Mouse (Mus musculus): Measurements from ENCODE around the gene Sptbn1.

Sptbn1 gene

DNA sequence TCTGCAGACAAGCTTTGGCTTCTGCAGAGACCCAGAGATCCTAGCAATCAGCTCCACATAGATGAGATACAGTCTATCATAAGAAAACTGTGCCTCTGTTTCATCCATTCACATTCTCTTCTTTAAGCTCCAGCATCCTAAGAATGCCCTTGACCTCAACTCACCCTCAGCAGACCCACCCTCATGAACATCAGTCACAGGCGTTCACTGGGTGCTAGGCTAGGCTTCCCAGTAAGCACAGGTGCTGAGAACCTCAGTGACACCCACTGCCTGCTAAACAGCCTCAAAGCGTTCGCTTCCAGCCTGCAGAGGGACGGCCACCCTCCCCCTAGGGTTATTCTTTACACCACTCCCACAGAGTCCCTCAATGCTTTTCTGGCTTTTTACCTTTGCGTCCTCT is 119.1 kb downstream of the Sptbn1 start:
- in situ Hi-C loops (cut with MboI; ENCODE audit: unreplicated experiment in 2 of 2), result no loop called here

GRCm38 (mm10) chr11:30148378-30148777 is 119.6 kb downstream of the Sptbn1 start:
- in situ Hi-C loops (cut with MboI; ENCODE audit: unreplicated experiment in 2 of 2), result no loop called here

GRCm38 (mm10) chr11:30147882-30148281 is 120.1 kb downstream of the Sptbn1 start:
- in situ Hi-C loops (cut with MboI; ENCODE audit: unreplicated experiment in 2 of 2), result no loop called here

DNA sequence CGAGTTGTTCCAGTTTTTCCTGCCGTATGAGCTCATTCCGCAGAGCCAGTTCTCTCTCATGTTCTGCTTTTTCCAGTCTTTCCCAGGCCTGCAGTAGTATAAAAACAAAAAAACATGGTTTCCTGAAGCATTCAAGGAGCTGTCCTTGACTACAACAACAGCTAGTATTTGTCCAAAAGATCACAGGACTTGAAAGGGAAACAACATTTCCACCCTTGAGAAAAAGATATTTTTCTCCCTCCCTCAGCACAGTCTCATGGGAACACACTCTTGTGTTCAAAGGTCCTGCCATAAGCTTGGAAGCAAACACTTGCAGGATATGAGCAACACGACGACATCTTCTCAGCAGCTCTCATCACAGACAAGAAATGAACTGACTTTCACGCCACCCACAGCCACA is 124.9 kb downstream of the Sptbn1 start:
- in situ Hi-C loops (cut with MboI; ENCODE audit: unreplicated experiment in 2 of 2), result no loop called here

DNA sequence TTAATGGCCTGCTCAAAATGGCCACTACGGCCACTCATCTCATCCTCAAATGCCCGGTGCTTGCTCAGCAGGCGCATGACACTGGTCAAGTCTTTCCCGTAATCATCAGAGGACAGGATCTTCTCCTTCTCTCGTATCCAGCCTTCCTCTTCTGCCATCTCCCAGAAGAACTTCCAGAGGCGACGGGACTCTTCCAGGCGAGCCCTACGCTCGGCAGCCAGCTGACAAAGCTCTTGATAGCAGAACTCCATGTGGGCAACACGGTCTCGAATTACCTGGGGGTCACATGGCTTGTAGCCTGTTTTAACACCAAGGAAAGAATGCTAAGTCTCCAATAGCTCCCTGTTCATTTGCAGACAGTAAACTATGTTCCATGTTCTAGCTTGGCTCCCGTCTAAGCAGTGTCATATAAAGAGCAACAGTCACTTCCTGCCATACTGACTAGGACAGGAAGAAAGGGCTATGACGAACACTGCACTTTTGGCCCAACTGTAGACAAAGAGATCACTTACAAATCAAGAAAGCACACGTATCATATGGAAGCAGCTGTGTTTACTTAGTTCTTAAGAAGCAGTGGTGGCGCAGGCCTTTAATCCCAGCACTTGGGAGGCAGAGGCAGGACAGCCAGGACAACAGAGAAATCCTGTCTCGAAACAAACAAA is 128.7 kb downstream of the Sptbn1 start:
- in situ Hi-C loops (cut with MboI; ENCODE audit: unreplicated experiment in 2 of 2), result no loop called here

DNA sequence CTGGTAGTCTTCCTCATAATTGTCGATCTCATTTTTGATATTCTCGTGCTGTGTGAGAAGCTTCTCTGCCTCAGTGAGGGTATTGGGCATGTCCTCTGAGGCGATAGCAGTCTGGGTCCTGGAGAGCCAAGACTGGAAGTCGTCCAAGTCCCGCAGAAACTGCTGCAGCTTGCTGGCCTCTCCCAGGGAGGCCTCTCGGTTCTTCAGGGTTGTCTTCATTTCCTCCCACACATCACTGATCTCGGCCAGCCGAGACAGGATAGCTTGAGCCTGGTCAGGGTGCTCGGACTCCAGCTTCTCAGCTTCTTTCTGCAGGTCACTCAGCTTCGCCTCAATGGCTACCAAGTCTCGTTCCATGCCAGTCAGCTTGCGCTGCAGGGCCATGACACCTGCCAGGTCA is 130.9 kb downstream of the Sptbn1 start:
- in situ Hi-C loops (cut with MboI; ENCODE audit: unreplicated experiment in 2 of 2), result no loop called here

DNA sequence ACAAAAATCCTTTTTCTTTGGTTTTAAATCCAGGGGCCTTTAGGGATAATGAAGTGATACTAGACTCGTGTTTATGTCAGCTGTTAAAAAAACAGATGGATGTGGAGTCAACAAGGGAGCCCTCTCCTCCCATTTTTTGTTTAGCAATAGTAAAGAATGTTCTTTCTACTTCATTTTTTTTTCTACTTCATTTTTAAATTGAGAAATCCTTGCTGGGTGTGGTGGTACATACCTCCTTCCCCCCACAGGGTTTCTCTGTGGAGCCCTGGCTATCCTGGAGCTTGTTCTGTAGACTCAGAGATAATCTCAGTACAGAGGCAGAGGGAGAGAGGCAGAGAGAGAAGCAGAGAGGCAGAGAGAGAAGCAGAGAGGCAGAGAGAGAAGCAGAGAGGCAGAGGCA is 133.9 kb downstream of the Sptbn1 start:
- in situ Hi-C loops (cut with MboI; ENCODE audit: unreplicated experiment in 2 of 2), result no loop called here

DNA sequence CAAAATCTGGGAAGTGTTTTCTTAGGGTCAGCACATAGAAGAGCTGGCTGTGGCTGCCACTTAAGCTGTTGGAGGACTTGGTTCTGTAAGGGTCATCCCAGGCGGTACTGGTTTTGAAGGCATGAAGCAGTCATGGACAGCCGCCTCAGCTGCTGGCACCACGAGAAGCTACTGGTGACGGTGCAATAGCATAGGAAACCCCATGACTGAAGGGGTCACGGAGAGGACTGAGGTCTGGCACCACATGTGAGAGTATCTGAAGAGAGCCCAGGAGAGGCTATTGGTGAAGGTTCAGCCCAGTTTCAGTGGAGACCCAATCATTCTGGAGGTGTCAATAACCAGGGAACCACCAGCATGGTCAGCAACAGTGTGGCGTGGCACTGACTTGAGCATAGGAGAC is 135.4 kb downstream of the Sptbn1 start:
- in situ Hi-C loops (cut with MboI; ENCODE audit: unreplicated experiment in 2 of 2), result no loop called here

DNA sequence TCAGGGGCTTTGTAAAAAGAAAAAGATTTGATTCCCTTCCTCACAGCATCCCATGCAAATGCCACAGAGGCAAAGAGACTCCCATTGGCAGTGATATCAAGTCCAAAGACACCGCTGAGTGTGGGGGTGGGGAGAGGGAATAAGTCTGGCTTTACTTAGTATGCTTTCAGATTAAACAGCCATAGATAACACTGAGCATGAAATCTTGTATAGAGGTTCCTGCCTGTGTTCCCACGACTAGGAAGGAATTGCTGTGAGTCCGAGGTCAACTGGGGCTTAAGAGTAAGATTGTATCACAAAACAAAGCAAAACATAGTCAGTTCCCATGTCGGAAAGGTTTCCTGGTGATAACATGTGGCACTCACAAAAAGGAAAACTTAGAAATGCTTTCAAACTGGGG is 136.3 kb downstream of the Sptbn1 start:
- in situ Hi-C loops (cut with MboI; ENCODE audit: unreplicated experiment in 2 of 2), result no loop called here

DNA sequence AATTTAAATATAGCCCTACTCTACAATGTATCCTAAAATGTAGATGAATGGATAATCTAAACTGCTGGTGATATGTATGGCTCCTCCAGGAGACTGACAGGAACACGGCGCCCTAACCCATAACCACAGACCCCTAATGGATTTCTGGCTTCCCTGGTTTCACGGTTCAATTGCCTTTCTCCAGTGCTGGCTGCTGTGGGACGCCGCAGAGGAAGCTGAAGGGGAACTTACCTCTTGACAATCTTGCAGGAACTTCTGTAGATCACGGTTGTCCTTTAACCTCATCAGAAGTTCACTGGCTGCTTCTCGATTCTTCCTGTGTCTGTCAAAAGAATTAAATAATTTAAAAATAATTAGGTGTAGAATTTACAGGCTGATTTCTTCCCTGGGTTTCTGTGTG is 138.6 kb downstream of the Sptbn1 start:
- in situ Hi-C loops (cut with MboI; ENCODE audit: unreplicated experiment in 2 of 2), result no loop called here

- in situ Hi-C loops (cut with MboI; ENCODE audit: unreplicated experiment in 2 of 2), result no loop called here
Measured at GRCm38 (mm10) chr11:30126840-30127239, 141.1 kb downstream of the Sptbn1 start.

DNA sequence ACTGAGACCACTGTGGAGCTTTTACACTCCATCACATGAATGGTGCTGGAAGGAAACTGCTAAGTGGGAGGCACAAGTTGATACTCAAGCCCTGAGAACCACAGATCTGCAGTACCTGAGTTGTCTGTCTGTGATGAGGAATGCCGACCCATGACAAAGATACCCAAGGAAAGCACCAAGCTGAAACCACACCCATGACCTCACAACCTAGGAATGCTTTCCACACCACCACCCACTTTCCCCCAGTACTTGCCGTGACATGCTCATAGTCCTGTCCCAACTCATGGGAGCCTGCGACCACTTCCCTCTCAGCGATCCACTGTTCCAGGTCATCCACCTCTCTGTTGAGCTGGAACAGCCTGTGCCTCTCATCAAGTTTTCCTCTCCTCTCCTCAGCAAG is 149.9 kb downstream of the Sptbn1 start:
- in situ Hi-C loops (cut with MboI; ENCODE audit: unreplicated experiment in 2 of 2), result loop anchor here in 1 of 2 experiments (25.0 kb wide), 1 partner anchor 906 kb away; no protein-coding TSS in a partner anchor

- in situ Hi-C loops (cut with MboI; ENCODE audit: unreplicated experiment in 2 of 2), result loop anchor here in 1 of 2 experiments (25.0 kb wide), 1 partner anchor 901 kb away; no protein-coding TSS in a partner anchor
Measured at GRCm38 (mm10) chr11:30113631-30114030, 154.3 kb downstream of the Sptbn1 start.

DNA sequence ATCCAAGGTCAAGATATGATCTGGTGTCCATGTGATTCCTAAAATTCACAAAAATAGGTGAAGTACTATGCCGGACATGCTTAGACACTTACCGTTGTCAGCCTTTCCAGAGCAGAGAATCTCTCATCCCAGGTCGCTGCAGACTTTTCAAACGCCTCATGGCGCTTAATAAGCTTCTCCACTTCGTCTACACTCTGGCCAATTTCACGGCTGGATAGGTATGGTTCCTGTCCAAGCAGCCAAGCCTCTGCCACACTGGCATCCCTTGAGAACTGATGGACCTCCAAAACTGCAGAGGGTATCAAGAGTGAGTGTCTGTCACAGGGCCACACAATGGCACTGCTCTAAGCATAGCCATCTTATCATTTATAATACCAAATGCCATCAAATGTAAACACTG is 157.3 kb downstream of the Sptbn1 start:
- in situ Hi-C loops (cut with MboI; ENCODE audit: unreplicated experiment in 2 of 2), result loop anchor here in 1 of 2 experiments (25.0 kb wide), 1 partner anchor 898 kb away; no protein-coding TSS in a partner anchor

GRCm38 (mm10) chr11:30104177-30104576 is 163.8 kb downstream of the Sptbn1 start:
- in situ Hi-C loops (cut with MboI; ENCODE audit: unreplicated experiment in 2 of 2), result loop anchor here in 1 of 2 experiments (25.0 kb wide), 1 partner anchor 892 kb away; no protein-coding TSS in a partner anchor

- in situ Hi-C loops (cut with MboI; ENCODE audit: unreplicated experiment in 2 of 2), result loop anchor here in 1 of 2 experiments (25.0 kb wide), 1 partner anchor 890 kb away; no protein-coding TSS in a partner anchor
Measured at GRCm38 (mm10) chr11:30102594-30102993, 165.4 kb downstream of the Sptbn1 start.

DNA sequence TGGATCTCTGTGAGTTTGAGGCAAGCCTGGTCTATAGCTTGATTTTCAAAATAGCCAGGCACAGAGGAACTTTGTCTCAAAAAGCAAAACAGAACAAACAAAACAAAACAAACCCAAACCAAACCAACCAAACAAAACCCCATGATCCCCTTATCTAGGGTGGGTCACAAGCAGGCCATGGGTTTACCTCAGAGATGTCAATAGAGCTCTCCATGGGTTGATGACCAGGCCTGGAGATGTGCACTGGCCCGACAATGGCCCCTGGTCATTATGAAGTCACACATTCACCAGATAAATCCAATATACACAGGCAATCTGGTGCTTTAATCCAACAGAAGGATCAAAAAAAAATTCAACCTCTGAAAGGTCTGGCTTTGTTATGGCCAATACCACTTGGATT is 166.2 kb downstream of the Sptbn1 start:
- in situ Hi-C loops (cut with MboI; ENCODE audit: unreplicated experiment in 2 of 2), result loop anchor here in 1 of 2 experiments (25.0 kb wide), 1 partner anchor 889 kb away; no protein-coding TSS in a partner anchor

DNA sequence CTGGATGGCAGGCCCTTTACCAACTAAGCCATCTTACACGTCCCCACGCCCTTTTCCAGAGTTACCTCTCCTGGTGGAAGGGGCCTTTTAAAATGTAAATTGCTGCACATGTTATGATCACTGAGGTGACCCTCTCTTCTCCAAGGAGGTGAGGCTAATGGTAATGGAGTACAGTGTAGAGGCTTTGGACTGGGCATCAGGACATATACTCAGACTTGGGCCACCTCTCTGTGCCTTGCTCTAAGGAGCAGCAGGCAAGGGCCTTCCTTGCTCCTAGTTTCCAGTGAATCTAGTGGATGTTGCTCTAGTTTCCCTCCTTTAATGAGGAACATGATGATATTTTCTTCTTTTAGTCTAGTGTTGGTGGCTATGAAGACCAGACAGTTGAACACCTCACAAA is 166.8 kb downstream of the Sptbn1 start:
- in situ Hi-C loops (cut with MboI; ENCODE audit: unreplicated experiment in 2 of 2), result loop anchor here in 1 of 2 experiments (25.0 kb wide), 1 partner anchor 889 kb away; no protein-coding TSS in a partner anchor

DNA sequence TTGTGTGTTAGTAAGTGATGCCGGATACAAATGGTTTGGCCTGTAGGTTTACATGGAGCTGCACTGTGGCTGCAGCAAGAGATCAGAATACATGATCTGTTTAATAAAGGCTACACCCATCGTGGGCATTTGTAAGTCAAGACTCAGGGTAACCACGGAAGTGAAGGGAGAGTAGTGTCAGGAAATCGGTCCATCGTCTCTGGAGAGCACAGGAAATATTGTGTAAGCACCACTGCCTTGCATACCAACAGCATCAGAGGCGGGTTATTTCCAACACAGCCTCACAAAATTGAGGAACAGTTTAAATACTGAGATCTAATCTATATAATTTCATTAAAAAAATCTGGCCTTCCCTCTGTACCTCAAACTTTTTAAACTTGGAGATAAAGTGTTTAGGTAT is 168.1 kb downstream of the Sptbn1 start:
- in situ Hi-C loops (cut with MboI; ENCODE audit: unreplicated experiment in 2 of 2), result loop anchor here in 1 of 2 experiments (5.0 to 25.0 kb wide), 6 partner anchors 122 to 1537 kb away; no protein-coding TSS in a partner anchor

DNA sequence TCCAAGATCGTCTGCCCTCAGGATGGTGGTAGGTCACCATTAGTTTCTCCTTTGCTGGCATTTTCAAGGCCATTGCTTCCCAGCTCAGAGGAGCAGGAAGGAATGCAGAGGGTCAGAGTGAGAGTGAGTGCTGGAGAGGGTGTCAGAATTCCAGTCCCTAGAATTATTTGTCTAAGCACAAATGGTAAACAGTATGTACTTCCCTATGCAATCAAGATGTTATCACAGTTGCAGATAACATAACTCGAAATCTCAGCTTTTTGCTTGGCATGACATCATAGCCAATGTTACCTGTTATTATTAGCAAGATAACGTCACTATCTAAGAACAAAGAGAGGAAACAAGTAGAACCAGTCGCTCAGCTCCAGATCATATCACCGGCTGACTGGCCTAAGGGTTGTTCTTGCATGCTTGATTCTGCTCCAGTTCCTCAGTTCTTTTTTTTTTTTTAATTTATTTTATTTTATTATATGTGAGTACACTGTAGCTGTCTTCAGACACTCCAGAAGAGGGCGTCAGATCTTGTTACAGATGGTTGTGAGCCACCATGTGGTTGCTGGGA is 172.7 kb downstream of the Sptbn1 start:
- in situ Hi-C loops (cut with MboI; ENCODE audit: unreplicated experiment in 2 of 2), result loop anchor here in 1 of 2 experiments (5.0 to 25.0 kb wide), 5 partner anchors 127 to 1542 kb away; no protein-coding TSS in a partner anchor

DNA sequence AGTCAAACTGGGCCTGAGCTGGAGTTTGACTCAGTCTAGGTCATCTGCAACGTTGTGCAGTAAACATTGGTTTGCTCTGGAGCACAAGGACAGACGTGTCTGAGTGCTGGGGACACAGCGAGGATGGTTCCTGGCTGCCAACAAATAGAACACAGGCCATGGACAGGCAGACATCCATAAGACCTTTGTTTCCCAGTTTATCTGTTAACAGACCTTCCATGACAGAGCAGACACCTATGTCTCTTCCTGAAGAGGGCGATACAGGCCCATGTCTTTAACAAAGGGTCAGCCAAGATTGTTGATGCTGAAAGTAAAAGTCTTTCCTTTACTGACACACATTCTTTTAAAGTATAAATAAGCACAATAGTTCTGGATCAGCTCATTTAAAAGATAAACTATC is 176.1 kb downstream of the Sptbn1 start:
- in situ Hi-C loops (cut with MboI; ENCODE audit: unreplicated experiment in 2 of 2), result loop anchor here in 1 of 2 experiments (10.0 to 25.0 kb wide), 4 partner anchors 570 to 1545 kb away; no protein-coding TSS in a partner anchor

GRCm38 (mm10) chr11:30085114-30085513 is 182.9 kb downstream of the Sptbn1 start:
- in situ Hi-C loops (cut with MboI; ENCODE audit: unreplicated experiment in 2 of 2), result loop anchor here in 1 of 2 experiments (25.0 kb wide), 3 partner anchors 577 to 1552 kb away; no protein-coding TSS in a partner anchor
